Comparison of ENCODE assay signal across 8 mouse cellular contexts in the genomic region with DNA sequence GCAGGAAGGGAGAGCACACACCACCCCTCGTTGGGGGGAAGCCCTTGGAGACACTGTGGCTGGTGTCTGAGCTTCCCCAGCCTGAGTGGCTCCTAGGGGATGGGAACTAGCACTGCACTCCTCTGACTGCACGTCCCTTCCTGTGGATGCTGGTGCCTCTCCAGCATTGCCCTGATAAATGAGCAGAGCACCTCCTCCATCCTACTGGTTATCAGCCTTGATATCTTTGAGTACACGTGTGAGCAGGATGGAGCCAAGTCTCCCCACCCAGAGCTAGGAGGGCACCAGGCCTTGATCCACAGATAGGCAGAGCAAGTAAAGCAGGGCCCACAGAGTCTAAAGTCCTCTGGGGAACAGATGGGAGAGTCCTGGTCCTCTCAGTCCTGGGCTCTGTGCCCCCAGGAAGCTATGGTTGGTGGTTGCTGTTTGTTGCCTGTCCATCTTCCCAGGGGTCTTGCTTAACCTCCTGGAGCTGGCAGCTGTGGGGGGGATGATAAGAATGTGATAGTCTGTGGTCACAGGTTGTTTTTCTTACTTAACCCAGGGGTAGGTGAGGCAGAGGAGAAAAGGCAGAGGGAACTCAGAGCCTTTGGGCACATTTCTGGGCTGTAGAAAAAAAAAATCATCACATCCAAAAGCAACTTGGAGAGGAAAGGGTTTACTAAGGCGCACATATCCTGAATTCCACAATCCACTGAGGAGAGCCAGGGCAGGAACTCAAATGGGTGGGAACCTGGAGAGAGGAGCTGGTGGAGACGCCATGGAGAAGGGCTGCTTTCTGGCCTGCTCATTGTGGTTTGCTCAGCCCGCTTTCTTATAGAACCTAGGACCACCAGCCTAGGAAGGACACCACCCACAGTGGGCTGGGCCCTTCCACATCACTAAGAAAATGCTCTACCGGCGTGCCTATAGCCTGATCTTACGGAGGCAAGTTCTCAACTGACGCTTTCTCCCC. TPM values are rescaled to one million over a fixed set of nuclear protein-coding genes. Genes with fewer than 3 reads are reported as not detected.
A peak's percentile ranks its signal among the peaks of the same experiment; 100 is the strongest.
DNase-seq lines count a peak whose midpoint lies in the region; ATAC-seq and TF ChIP-seq lines count a peak whose summit lies in the region.

No protein-coding gene starts in this region.

- peak overlapping the region in 1 of 3 experiments; percentile 15 for H3K4me3 ChIP-seq in CH12.LX (replicated peaks in 1 of 3; ENCODE audit: low read depth in 2 of 3, low read length in 2 of 3, poor library complexity in 1 of 3)
- H3K4me3 ChIP-seq in bone marrow, adult 2 months (replicated peaks; ENCODE audit: control insufficient read depth, low read depth, low read length), result no peak overlapping the region
- no peak overlapping the region for H3K4me3 ChIP-seq in lung, embryonic 14.5 days (ENCODE audit: low read depth, low read length)

- no peak for TF ChIP-seq EP300 in CH12.LX (IDR thresholded peaks at IDR 0.05; ENCODE audit: low read length)

- H3K27me3 ChIP-seq in CH12.LX (replicated peaks), result no peaks in the 10 kb centered on the region
- no peaks in the 10 kb centered on the region for H3K27me3 ChIP-seq in lung, embryonic 14.5 days (ENCODE audit: insufficient read depth, low read length)

- peaks cover 83% of the 10 kb centered on the region for H3K79me2 ChIP-seq in CH12.LX (replicated peaks; ENCODE audit: control insufficient read depth, extremely low read depth, insufficient read depth, poor library complexity, severe bottlenecking)

- 0 out of 2 replicates have a peak overlapping the region, but pooled peaks have one; percentile 69 for H3K4me2 ChIP-seq in CH12.LX (ENCODE audit: insufficient read depth, low read depth, poor library complexity, severe bottlenecking)
- H3K4me2 ChIP-seq in lung, embryonic 14.5 days, result no peak overlapping the region

- dilution Hi-C loops in CH12.LX (cut with MboI; ENCODE audit: extremely low pct_ligation_motif_present, extremely low pct_unique_long_range_greater_than_20kb, low sequenced_read_pairs), result no loop called here

- TF ChIP-seq CTCF in CH12.LX (conservative IDR thresholded peaks at IDR 0.05 in 1 of 2, IDR thresholded peaks at IDR 0.05 in 1 of 2; ENCODE audit: low read depth in 2 of 2, low read length in 2 of 2), result no peak
- 0 out of 2 replicates have a peak, but pooled peaks have one; percentile 19 for TF ChIP-seq CTCF in bone marrow, adult 2 months (IDR thresholded peaks at IDR 0.05; ENCODE audit: control insufficient read depth, insufficient read depth, low read length)
- TF ChIP-seq CTCF in lung, embryonic 14.5 days (IDR thresholded peaks at IDR 0.05; ENCODE audit: low read depth), result no peak

- in situ Hi-C loops in CH12.LX (cut with MboI; ENCODE audit: low pct_ligation_motif_present, low pct_unique_long_range_greater_than_20kb, low sequenced_read_pairs), result no loop called here

- TF ChIP-seq RAD21 in CH12.LX (IDR thresholded peaks at IDR 0.05; ENCODE audit: low read depth, low read length), result no peak

- no peak overlapping the region for H3K9ac ChIP-seq in CH12.LX (ENCODE audit: insufficient read depth, low read depth)
- H3K9ac ChIP-seq in lung, embryonic 14.5 days, result no peak overlapping the region

- H3K4me1 ChIP-seq in CH12.LX (ENCODE audit: control insufficient read depth in 1 of 2, insufficient read depth in 2 of 2), result peaks cover 55 to 97% of the 10 kb centered on the region in 2 experiments
- H3K4me1 ChIP-seq in bone marrow, adult 2 months (ENCODE audit: control insufficient read depth, insufficient read depth, low read length), result peaks cover 24% of the 10 kb centered on the region
- peaks cover 15% of the 10 kb centered on the region for H3K4me1 ChIP-seq in lung, embryonic 14.5 days (ENCODE audit: insufficient read depth)

- H3K36me3 ChIP-seq in CH12.LX (replicated peaks in 1 of 2; ENCODE audit: control insufficient read depth in 1 of 2, insufficient read depth in 1 of 2, low read length in 1 of 2), result peaks cover 24 to 86% of the 10 kb centered on the region in 2 experiments
- no peaks in the 10 kb centered on the region for H3K36me3 ChIP-seq in lung, embryonic 14.5 days (ENCODE audit: insufficient read depth)

- 59% methylated on average over 10 of the region's 10 CpGs for WGBS in bone marrow, adult 2 months
- 64% methylated on average over 10 of the region's 10 CpGs for WGBS in lung, embryonic 14.5 days

- DNase-seq in CH12.LX (ENCODE audit: extremely low read depth), result no peak
- DNase-seq in heart, postnatal 25 days (ENCODE audit: low spot score), result peak; percentile 49
- no peak for DNase-seq in lung, embryonic 14.5 days
- DNase-seq in adrenal gland, postnatal 36 days, result no peak
- DNase-seq in urinary bladder, adult 18-20 months (ENCODE audit: low spot score in 2 of 2), result no peak
- DNase-seq in left cerebral cortex, adult 8-10 months (ENCODE audit: low spot score in 2 of 2), result no peak
- no peak for DNase-seq in gastrocnemius, postnatal 36 days

- peak overlapping the region; percentile 88 for H3K27ac ChIP-seq in CH12.LX (ENCODE audit: insufficient read depth, low read depth)
- peak overlapping the region; percentile 81 for H3K27ac ChIP-seq in bone marrow, adult 2 months (ENCODE audit: control insufficient read depth, insufficient read depth, low read depth, low read length, poor library complexity)
- H3K27ac ChIP-seq in lung, embryonic 14.5 days (ENCODE audit: low read depth), result 0 out of 2 replicates have a peak overlapping the region, but pooled peaks have one; percentile 70

- no peak for TF ChIP-seq POLR2A in CH12.LX (IDR thresholded peaks at IDR 0.05; ENCODE audit: low read depth, low read length)
- TF ChIP-seq POLR2A in bone marrow, adult 2 months (IDR thresholded peaks at IDR 0.05; ENCODE audit: borderline replicate concordance, control insufficient read depth, low read depth, low read length), result peak; percentile 38; the same call in 1 of the 2 replicates

- intact Hi-C loops in heart, postnatal 25 days (cut with DNase I), result loop anchor here (5.0 kb wide), 1 partner anchor 42 kb away; no protein-coding TSS in a partner anchor
- intact Hi-C loops in gastrocnemius, postnatal 36 days (cut with DNase I), result no loop called here

- no peaks in the 10 kb centered on the region for H3K9me3 ChIP-seq in CH12.LX (replicated peaks; ENCODE audit: low read length)
- H3K9me3 ChIP-seq in lung, embryonic 14.5 days (ENCODE audit: low read depth, low read length), result no peaks in the 10 kb centered on the region

- 0 out of 2 replicates have a peak, but pooled peaks have one; percentile 21 for ATAC-seq in lung, embryonic 14.5 days (ENCODE audit: insufficient read depth)

TF ChIP-seq in CH12.LX, 34 proteins besides CTCF, POLR2A, EP300 and RAD21:
- no peak for TF ChIP-seq PAX5 (IDR thresholded peaks at IDR 0.05; ENCODE audit: low read length)
- no peak for TF ChIP-seq USF1 (IDR thresholded peaks at IDR 0.05; ENCODE audit: low read depth, low read length)
- no peak for TF ChIP-seq SIN3A (IDR thresholded peaks at IDR 0.05; ENCODE audit: low read length)
- no peak for TF ChIP-seq HCFC1 (IDR thresholded peaks at IDR 0.05; ENCODE audit: low read depth, low read length)
- TF ChIP-seq BHLHE40 (IDR thresholded peaks at IDR 0.05; ENCODE audit: low read depth, low read length), result no peak
- TF ChIP-seq TCF12 (IDR thresholded peaks at IDR 0.05; ENCODE audit: low read depth, low read length), result no peak
- TF ChIP-seq MAZ (IDR thresholded peaks at IDR 0.05; ENCODE audit: low read depth, low read length), result no peak
- no peak for TF ChIP-seq JUND (conservative IDR thresholded peaks at IDR 0.05; ENCODE audit: low read depth, low read length)
- no peak for TF ChIP-seq IRF4 (IDR thresholded peaks at IDR 0.05; ENCODE audit: low read depth, low read length)
- no peak for TF ChIP-seq RCOR1 (conservative IDR thresholded peaks at IDR 0.05; ENCODE audit: low read depth, low read length)
- TF ChIP-seq USF2 (conservative IDR thresholded peaks at IDR 0.05; ENCODE audit: low read depth, low read length), result no peak
- no peak for TF ChIP-seq UBTF (IDR thresholded peaks at IDR 0.05; ENCODE audit: low read depth, low read length)
- TF ChIP-seq SMC3 (IDR thresholded peaks at IDR 0.05; ENCODE audit: low read depth, low read length), result no peak
- no peak for TF ChIP-seq MEF2A (IDR thresholded peaks at IDR 0.05; ENCODE audit: borderline replicate concordance, low read depth, low read length)

RNA-seq across cellular contexts. Expression of a gene that starts 34.6 kb away (rescaled TPM):
- total RNA-seq in CH12.LX (2012; rRNA removed), result 81.1 and 95.6 TPM in 2 replicates
- 57.7 and 60.8 TPM in 2 replicates for total RNA-seq in CH12.LX (2014; rRNA removed)
- 66.6 and 76.5 TPM in 2 replicates for polyA plus RNA-seq in CH12.LX (2012; ENCODE audit: insufficient read length, low read depth)
- polyA plus RNA-seq in bone marrow, adult 2 months (2011; ENCODE audit: insufficient read depth, insufficient read length, low replicate concordance, missing spikeins), result 55.1 and 57.9 TPM in 2 replicates
- 100 to 1,000 TPM; 115 to 127 TPM for total RNA-seq in heart, postnatal 25 days (2021)
- polyA plus RNA-seq in lung, embryonic 14.5 days (2014; fragmentation: Nextera tagmentation; extraction: Ambion mirVana), result 71.5 and 72.4 TPM in 2 replicates
- total RNA-seq in adrenal gland, postnatal 36 days (2021), result 100 to 1,000 TPM; 160 to 194 TPM
- 100 to 1,000 TPM; 167 to 184 (median 176) TPM for total RNA-seq in left cerebral cortex, adult 8-10 months (2022)
- total RNA-seq in gastrocnemius, postnatal 36 days (2021), result 10 to 100 TPM; 36.6 to 37.6 TPM
